Mouse (Mus musculus): ENCODE results near the gene Maml3. TPM values are rescaled to one million over a fixed set of nuclear protein-coding genes. Genes with fewer than 3 reads are reported as not detected.
A peak's percentile ranks its signal among the peaks of the same experiment; 100 is the strongest.

Gene Maml3
- polyA plus RNA-seq, 1 experiment from 2014 or later, result 5.6 TPM

DNA sequence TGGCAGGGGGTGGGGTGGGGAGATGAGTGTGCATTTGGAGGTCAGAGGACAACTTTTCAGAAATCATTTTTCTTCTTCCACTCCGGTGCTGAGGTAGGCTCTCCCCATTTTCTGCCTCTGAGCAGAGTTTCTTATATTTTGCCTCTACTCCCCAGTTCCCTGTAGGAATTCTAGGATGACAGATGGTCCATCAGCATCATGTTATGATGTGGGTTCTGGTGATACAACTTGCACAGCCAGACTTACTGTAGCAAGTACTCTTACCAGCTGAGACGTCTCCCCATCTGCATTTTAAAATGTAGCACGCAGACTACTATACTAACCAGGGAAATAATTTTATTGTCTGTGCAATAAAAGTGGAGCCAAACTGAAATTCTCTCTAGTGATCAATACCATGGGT lies 20.5 kb upstream of the Maml3 start:
- Histone ChIP-seq H3K4me3 (ENCODE audit: low read depth, low read length) (no peak overlapping the region), H3K9me3 (ENCODE audit: low read length) (no peaks in the 10 kb centered on the region), H3K4me1 (ENCODE audit: insufficient read depth, low read depth, low read length) (no peaks in the 10 kb centered on the region), H3K27me3 (replicated peaks; ENCODE audit: insufficient read depth, low read length) (no peaks in the 10 kb centered on the region), H3K27ac (ENCODE audit: low read length) (no peak overlapping the region), H3K36me3 (ENCODE audit: insufficient read depth, low read length) (no peaks in the 10 kb centered on the region), H3K4me2 (replicated peaks; ENCODE audit: low read depth, low read length) (no peak overlapping the region), H3K9ac (replicated peaks; ENCODE audit: low read depth) (no peak overlapping the region)
- DNase-seq (ENCODE audit: low spot score) (no peak), ATAC-seq (no peak)
- 80% methylated on average over 3 of the region's 3 CpGs for WGBS
- TF ChIP-seq CTCF (IDR thresholded peaks at IDR 0.05) (no peak), EP300 (IDR thresholded peaks at IDR 0.05) (no peak)

DNA sequence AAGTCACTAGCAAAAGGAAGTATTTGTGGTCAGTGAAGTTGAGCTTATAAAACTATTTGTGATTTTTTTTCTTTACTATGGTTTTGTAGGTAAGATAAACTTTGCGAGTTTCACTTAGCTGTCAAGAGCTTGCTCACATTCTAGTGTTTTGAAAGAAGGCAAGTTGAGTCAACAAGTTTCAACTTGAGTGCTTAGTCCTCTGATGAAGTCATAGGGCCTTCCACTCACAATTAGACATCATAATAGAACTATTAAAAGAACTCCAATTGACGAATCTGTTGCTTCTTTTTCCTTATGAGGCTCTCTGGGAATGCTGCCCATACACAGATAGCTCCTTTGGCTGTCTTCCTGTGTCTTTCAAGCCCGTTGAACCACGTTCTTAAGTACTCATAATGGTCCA lies 16.0 kb upstream of the Maml3 start:
- no peaks in the 10 kb centered on the region for H3K4me1 ChIP-seq (ENCODE audit: insufficient read depth, low read depth, low read length)
- H3K36me3 ChIP-seq (ENCODE audit: insufficient read depth, low read length), result no peaks in the 10 kb centered on the region
- ATAC-seq, result peak; percentile 60
- WGBS, result 33% methylated on average over 4 of the region's 4 CpGs
- no peak overlapping the region for H3K4me2 ChIP-seq (replicated peaks; ENCODE audit: low read depth, low read length)
- H3K27ac ChIP-seq (ENCODE audit: low read length), result no peak overlapping the region
- TF ChIP-seq CTCF (IDR thresholded peaks at IDR 0.05), result no peak
- peak; percentile 32; the same call in 1 of the 2 replicates for TF ChIP-seq EP300 (IDR thresholded peaks at IDR 0.05)
- H3K4me3 ChIP-seq (ENCODE audit: low read depth, low read length), result no peak overlapping the region
- H3K27me3 ChIP-seq (replicated peaks; ENCODE audit: insufficient read depth, low read length), result no peaks in the 10 kb centered on the region
- DNase-seq (ENCODE audit: low spot score), result peak; percentile 57
- H3K9ac ChIP-seq (replicated peaks; ENCODE audit: low read depth), result no peak overlapping the region
- no peaks in the 10 kb centered on the region for H3K9me3 ChIP-seq (ENCODE audit: low read length)

DNA sequence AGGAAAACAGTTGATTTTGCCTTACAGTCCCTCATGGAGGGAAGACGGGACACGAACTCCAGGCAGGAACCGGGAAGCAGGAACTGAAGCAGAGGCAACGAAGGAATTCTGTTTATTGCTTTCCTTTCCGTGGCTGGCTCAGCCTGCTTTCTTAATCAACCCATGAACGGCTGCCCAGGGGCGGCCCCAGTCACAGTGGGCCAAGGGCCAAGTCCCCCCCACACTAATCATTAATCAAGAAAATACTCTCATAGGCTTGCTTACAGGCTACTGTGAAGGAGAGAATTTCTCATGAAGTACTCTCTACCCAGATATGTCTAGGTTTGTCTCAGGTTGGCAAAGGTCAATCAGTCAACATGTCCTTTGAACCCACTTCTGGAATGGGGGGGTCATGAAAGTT lies 14.3 kb upstream of the Maml3 start:
- no peak overlapping the region for H3K4me3 ChIP-seq (ENCODE audit: low read depth, low read length)
- H3K36me3 ChIP-seq (ENCODE audit: insufficient read depth, low read length), result no peaks in the 10 kb centered on the region
- WGBS, result 60% methylated on average over 7 of the region's 7 CpGs
- TF ChIP-seq EP300 (IDR thresholded peaks at IDR 0.05) (no peak), CTCF (IDR thresholded peaks at IDR 0.05) (no peak)
- no peaks in the 10 kb centered on the region for H3K9me3 ChIP-seq (ENCODE audit: low read length)
- H3K27me3 ChIP-seq (replicated peaks; ENCODE audit: insufficient read depth, low read length), result no peaks in the 10 kb centered on the region
- H3K9ac ChIP-seq (replicated peaks; ENCODE audit: low read depth), result no peak overlapping the region
- no peak for ATAC-seq
- DNase-seq (ENCODE audit: low spot score), result no peak
- H3K4me2 ChIP-seq (replicated peaks; ENCODE audit: low read depth, low read length), result no peak overlapping the region
- H3K4me1 ChIP-seq (ENCODE audit: insufficient read depth, low read depth, low read length), result no peaks in the 10 kb centered on the region
- H3K27ac ChIP-seq (ENCODE audit: low read length), result no peak overlapping the region

DNA sequence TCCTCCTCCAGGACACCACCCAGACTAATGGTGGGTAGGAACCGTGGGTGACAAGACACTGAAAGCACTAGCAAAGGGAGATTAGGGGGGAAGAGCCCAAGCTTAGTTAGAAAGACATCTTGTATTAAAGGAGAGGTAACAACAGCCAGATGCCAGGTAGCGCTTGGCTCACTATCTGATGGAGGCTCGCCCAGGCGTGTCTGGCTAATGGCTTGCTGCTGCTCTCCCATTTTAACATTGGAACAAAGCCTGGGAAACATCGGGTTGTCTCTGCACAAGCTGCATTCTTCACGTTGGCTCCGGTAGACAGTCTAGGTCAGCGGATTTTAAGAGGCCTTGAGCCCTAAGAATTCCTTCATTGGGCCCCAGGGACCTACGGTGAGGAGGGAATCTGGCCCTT lies 10.5 kb upstream of the Maml3 start:
- ATAC-seq, result no peak
- WGBS, result 69% methylated on average over 9 of the region's 9 CpGs
- H3K4me1 ChIP-seq (ENCODE audit: insufficient read depth, low read depth, low read length), result no peaks in the 10 kb centered on the region

DNA sequence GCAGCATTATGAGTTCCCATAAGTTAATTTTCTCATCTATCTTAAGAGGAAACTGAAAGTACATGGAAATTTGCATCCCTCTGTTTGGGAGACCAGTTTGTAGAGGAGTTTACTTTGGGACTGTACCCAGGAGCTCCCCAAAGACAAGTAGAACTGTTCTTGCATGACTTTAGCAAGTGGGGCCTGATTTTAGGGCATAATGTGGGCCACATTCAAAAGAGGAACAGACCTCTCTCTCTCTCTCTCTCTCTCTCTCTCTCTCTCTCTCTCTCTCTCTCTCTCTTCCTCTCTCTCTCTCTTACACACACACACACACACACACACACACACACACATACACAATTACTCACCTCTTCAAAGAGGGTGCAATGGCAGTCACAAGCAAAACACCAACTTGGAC lies 3.2 kb upstream of the Maml3 start:
- Histone ChIP-seq H3K27me3 (replicated peaks; ENCODE audit: insufficient read depth, low read length) (no peaks in the 10 kb centered on the region), H3K9ac (replicated peaks; ENCODE audit: low read depth) (no peak overlapping the region), H3K4me2 (replicated peaks; ENCODE audit: low read depth, low read length) (no peak overlapping the region), H3K9me3 (ENCODE audit: low read length) (no peaks in the 10 kb centered on the region), H3K4me3 (ENCODE audit: low read depth, low read length) (no peak overlapping the region), H3K4me1 (ENCODE audit: insufficient read depth, low read depth, low read length) (no peaks in the 10 kb centered on the region), H3K27ac (ENCODE audit: low read length) (no peak overlapping the region), H3K36me3 (ENCODE audit: insufficient read depth, low read length) (no peaks in the 10 kb centered on the region)
- TF ChIP-seq EP300 (IDR thresholded peaks at IDR 0.05), result no peak
- TF ChIP-seq CTCF (IDR thresholded peaks at IDR 0.05), result no peak
- no peak for DNase-seq (ENCODE audit: low spot score)
- no peak for ATAC-seq

More for the DNA sequence above, 10.5 kb upstream of the Maml3 start:
- H3K9ac ChIP-seq (replicated peaks; ENCODE audit: low read depth), result no peak overlapping the region
- no peak overlapping the region for H3K4me3 ChIP-seq (ENCODE audit: low read depth, low read length)
- no peak overlapping the region for H3K4me2 ChIP-seq (replicated peaks; ENCODE audit: low read depth, low read length)
- no peaks in the 10 kb centered on the region for H3K27me3 ChIP-seq (replicated peaks; ENCODE audit: insufficient read depth, low read length)
- TF ChIP-seq EP300 (IDR thresholded peaks at IDR 0.05), result no peak
- no peak for TF ChIP-seq CTCF (IDR thresholded peaks at IDR 0.05)
- H3K36me3 ChIP-seq (ENCODE audit: insufficient read depth, low read length), result no peaks in the 10 kb centered on the region
- H3K9me3 ChIP-seq (ENCODE audit: low read length), result no peaks in the 10 kb centered on the region
- no peak overlapping the region for H3K27ac ChIP-seq (ENCODE audit: low read length)
- no peak for DNase-seq (ENCODE audit: low spot score)

DNA sequence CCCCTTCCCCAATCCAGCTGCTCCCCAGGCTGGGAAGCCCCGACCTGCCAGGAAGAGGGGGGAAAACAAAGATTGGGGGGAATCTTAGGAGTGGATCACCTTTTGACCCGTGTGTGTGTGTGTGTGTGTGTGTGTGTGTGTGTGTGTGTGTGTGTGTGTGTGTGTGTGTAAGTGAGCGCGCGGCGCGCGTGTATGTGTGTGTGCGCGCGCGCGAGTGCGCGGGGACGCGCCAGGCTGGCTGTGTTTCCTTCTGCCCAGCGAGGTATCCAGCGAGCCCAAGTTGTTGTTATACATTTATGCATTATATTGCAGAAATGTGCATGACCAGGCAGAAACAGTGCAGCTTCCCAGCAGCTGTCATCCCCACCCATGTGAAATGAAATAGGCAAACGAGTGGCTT lies 280 bp upstream of the Maml3 start:
- no peaks in the 10 kb centered on the region for H3K36me3 ChIP-seq (ENCODE audit: insufficient read depth, low read length)
- DNase-seq (ENCODE audit: low spot score), result peak; percentile 75
- peak overlapping the region; percentile 85 for H3K9ac ChIP-seq (replicated peaks; ENCODE audit: low read depth)

DNA sequence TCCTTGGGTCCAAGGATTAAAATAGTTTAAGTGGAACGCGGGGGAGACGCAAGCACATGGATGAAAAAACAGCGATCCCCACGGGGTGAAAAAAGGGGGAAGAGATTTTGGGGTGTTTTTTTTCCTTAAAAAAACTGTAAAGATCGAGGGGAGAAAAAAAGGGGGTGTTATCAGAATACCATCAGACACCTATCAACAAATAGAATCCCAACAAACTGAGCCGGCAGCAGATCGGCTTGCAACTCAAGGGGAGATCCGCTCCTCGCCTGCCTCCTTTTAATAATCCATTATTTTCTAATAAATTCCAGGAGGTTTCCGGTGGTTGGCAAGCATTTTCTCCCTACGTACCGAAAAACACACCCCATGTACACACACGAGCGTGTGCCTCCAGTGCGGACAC lies 668 bp downstream of the Maml3 start:
- peak overlapping the region; percentile 85 for H3K9ac ChIP-seq (replicated peaks; ENCODE audit: low read depth)
- ATAC-seq (no peak), DNase-seq (ENCODE audit: low spot score) (peak; percentile 24)
- no peaks in the 10 kb centered on the region for H3K9me3 ChIP-seq (ENCODE audit: low read length)
- H3K27me3 ChIP-seq (replicated peaks; ENCODE audit: insufficient read depth, low read length), result no peaks in the 10 kb centered on the region
- WGBS, result 2% methylated on average over 16 of the region's 16 CpGs
- H3K4me3 ChIP-seq (ENCODE audit: low read depth, low read length), result peak overlapping the region; percentile 66
- no peak for TF ChIP-seq EP300 (IDR thresholded peaks at IDR 0.05)
- TF ChIP-seq CTCF (IDR thresholded peaks at IDR 0.05), result no peak
- H3K4me1 ChIP-seq (ENCODE audit: insufficient read depth, low read depth, low read length), result peaks cover 6% of the 10 kb centered on the region; the same call in 1 of the 2 replicates
- H3K27ac ChIP-seq (ENCODE audit: low read length), result peak overlapping the region; percentile 99
- no peaks in the 10 kb centered on the region for H3K36me3 ChIP-seq (ENCODE audit: insufficient read depth, low read length)
- H3K4me2 ChIP-seq (replicated peaks; ENCODE audit: low read depth, low read length), result peak overlapping the region; percentile 88

More for the DNA sequence above, 280 bp upstream of the Maml3 start:
- TF ChIP-seq CTCF (IDR thresholded peaks at IDR 0.05) (no peak), EP300 (IDR thresholded peaks at IDR 0.05) (no peak)
- under 1% methylated on average over 18 of the region's 20 CpGs for WGBS
- ATAC-seq, result no peak
- H3K4me2 ChIP-seq (replicated peaks; ENCODE audit: low read depth, low read length), result peak overlapping the region; percentile 88
- peak overlapping the region; percentile 99 for H3K27ac ChIP-seq (ENCODE audit: low read length)
- no peaks in the 10 kb centered on the region for H3K27me3 ChIP-seq (replicated peaks; ENCODE audit: insufficient read depth, low read length)
- H3K4me3 ChIP-seq (ENCODE audit: low read depth, low read length), result peak overlapping the region; percentile 66
- peaks cover 4% of the 10 kb centered on the region; the same call in 1 of the 2 replicates for H3K4me1 ChIP-seq (ENCODE audit: insufficient read depth, low read depth, low read length)
- no peaks in the 10 kb centered on the region for H3K9me3 ChIP-seq (ENCODE audit: low read length)

Measured in lung, postnatal 0 days (tissue).